Mouse (Mus musculus): ENCODE results near the gene Tssk3. TPM values are rescaled to one million over a fixed set of nuclear protein-coding genes. Genes with fewer than 3 reads are reported as not detected.
"Not testable (repeated sequence)": the region's sequence is repeated elsewhere in the genome, so short reads cannot be mapped to it uniquely, and the experiment has no call there.

Tssk3 gene
- polyA plus RNA-seq, 1 experiment from 2014 or later, result 0.07 TPM

DNA sequence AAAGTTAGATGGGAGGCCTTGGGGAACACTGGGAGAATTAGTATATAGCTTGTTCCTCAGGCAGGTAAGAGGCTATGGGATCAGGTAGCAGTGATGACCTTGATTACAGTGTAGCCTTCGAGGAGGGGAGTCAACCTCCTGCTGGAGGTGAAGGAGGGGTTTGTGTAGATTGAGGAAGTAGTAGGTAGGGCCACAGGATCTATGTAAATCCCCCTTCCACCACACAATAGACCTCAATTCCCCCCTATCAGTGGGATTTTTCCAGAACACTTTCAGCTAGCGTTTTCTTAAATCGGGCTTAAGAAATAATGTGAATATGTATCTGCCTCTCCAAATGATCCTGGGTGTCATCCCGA lies 30.0 kb downstream of the Tssk3 start:
- TF ChIP-seq EP300 (optimal IDR thresholded peaks at IDR 0.05) (no peak), CTCF (IDR thresholded peaks at IDR 0.05; ENCODE audit: low read depth) (no peak)

DNA sequence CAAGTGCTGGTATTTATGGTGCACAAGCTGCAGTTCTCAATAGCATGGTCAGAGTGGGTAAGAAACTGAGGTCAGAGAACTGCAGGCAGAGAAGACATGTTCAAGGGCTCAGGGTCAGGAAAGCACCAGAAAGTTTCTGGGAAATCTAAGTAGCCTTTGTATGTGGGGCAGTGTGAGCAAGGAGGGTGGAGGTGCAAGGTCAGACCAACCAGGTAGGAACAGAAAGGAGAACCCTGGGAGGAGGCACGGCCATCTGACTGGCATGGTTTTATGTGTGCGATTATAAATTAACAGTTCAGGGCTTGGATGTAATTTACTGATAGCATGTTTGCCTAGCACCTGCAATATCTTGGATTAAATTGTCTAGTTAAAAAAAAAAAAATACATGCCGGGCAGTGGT lies 31.1 kb downstream of the Tssk3 start:
- Histone ChIP-seq H3K4me2 (replicated peaks; ENCODE audit: low read depth) (no peak overlapping the region), H3K36me3 (ENCODE audit: control insufficient read depth, insufficient read depth, low read length) (no peaks in the 10 kb centered on the region), H3K9me3 (ENCODE audit: control insufficient read depth, low read length) (no peaks in the 10 kb centered on the region), H3K9ac (ENCODE audit: low read length) (no peak overlapping the region), H3K27ac (replicated peaks) (no peak overlapping the region), H3K4me3 (ENCODE audit: low read depth, low read length) (no peak overlapping the region), H3K27me3 (ENCODE audit: control insufficient read depth, insufficient read depth, low read length) (no peaks in the 10 kb centered on the region), H3K4me1 (replicated peaks; ENCODE audit: control insufficient read depth, insufficient read depth) (peaks cover 3% of the 10 kb centered on the region; the same call in 1 of the 2 replicates)
- no peak for TF ChIP-seq CTCF (IDR thresholded peaks at IDR 0.05; ENCODE audit: low read depth)
- DNase-seq (ENCODE audit: low spot score) (no peak), ATAC-seq (ENCODE audit: low FRiP score, low TSS enrichment) (no peak)
- 68% methylated on average over 3 of the region's 3 CpGs for WGBS

More for the DNA sequence above, 30.0 kb downstream of the Tssk3 start:
- DNase-seq (ENCODE audit: low spot score) (no peak), ATAC-seq (ENCODE audit: low FRiP score, low TSS enrichment) (no peak)
- H3K36me3 ChIP-seq (ENCODE audit: control insufficient read depth, insufficient read depth, low read length), result peaks cover 7% of the 10 kb centered on the region; the same call in 1 of the 2 replicates
- H3K4me3 ChIP-seq (ENCODE audit: low read depth, low read length), result peak overlapping the region; percentile 34
- H3K4me2 ChIP-seq (replicated peaks; ENCODE audit: low read depth), result peak overlapping the region; percentile 55
- H3K9ac ChIP-seq (ENCODE audit: low read length), result peak overlapping the region; percentile 55
- H3K9me3 ChIP-seq (ENCODE audit: control insufficient read depth, low read length), result no peaks in the 10 kb centered on the region
- 0% methylated on average over 4 of the region's 4 CpGs for WGBS
- H3K27me3 ChIP-seq (ENCODE audit: control insufficient read depth, insufficient read depth, low read length), result no peaks in the 10 kb centered on the region
- H3K4me1 ChIP-seq (replicated peaks; ENCODE audit: control insufficient read depth, insufficient read depth), result peaks cover 3% of the 10 kb centered on the region; the same call in 1 of the 2 replicates
- peak overlapping the region; percentile 85 for H3K27ac ChIP-seq (replicated peaks)

GRCm38 (mm10) chr4:129457311-129457710 lies 33.5 kb downstream of the Tssk3 start:
- not testable (repeated sequence) for ATAC-seq (ENCODE audit: low FRiP score, low TSS enrichment); H3K9me3 ChIP-seq (ENCODE audit: control insufficient read depth, low read length); H3K36me3 ChIP-seq (ENCODE audit: control insufficient read depth, insufficient read depth, low read length); H3K4me2 ChIP-seq (replicated peaks; ENCODE audit: low read depth); H3K27me3 ChIP-seq (ENCODE audit: control insufficient read depth, insufficient read depth, low read length); H3K27ac ChIP-seq (replicated peaks); DNase-seq (ENCODE audit: low spot score); H3K9ac ChIP-seq (ENCODE audit: low read length); H3K4me3 ChIP-seq (ENCODE audit: low read depth, low read length); H3K4me1 ChIP-seq (replicated peaks; ENCODE audit: control insufficient read depth, insufficient read depth)
- 75% methylated on average over 2 of the region's 2 CpGs for WGBS

GRCm38 (mm10) chr4:129456126-129456525 lies 34.7 kb downstream of the Tssk3 start:
- Histone ChIP-seq H3K9me3 (ENCODE audit: control insufficient read depth, low read length) (no peaks in the 10 kb centered on the region), H3K4me3 (ENCODE audit: low read depth, low read length) (no peak overlapping the region), H3K4me1 (replicated peaks; ENCODE audit: control insufficient read depth, insufficient read depth) (no peaks in the 10 kb centered on the region), H3K27ac (replicated peaks) (no peak overlapping the region), H3K4me2 (replicated peaks; ENCODE audit: low read depth) (no peak overlapping the region), H3K27me3 (ENCODE audit: control insufficient read depth, insufficient read depth, low read length) (no peaks in the 10 kb centered on the region), H3K36me3 (ENCODE audit: control insufficient read depth, insufficient read depth, low read length) (no peaks in the 10 kb centered on the region), H3K9ac (ENCODE audit: low read length) (no peak overlapping the region)
- TF ChIP-seq CTCF (IDR thresholded peaks at IDR 0.05; ENCODE audit: low read depth) (no peak), EP300 (optimal IDR thresholded peaks at IDR 0.05) (no peak)
- WGBS, result 37% methylated on average over 5 of the region's 5 CpGs
- DNase-seq (ENCODE audit: low spot score) (no peak), ATAC-seq (ENCODE audit: low FRiP score, low TSS enrichment) (no peak)

GRCm38 (mm10) chr4:129455265-129455664 lies 35.6 kb downstream of the Tssk3 start:
- 1% methylated on average over 5 of the region's 5 CpGs for WGBS
- H3K27me3 ChIP-seq (ENCODE audit: control insufficient read depth, insufficient read depth, low read length), result no peaks in the 10 kb centered on the region
- ATAC-seq (ENCODE audit: low FRiP score, low TSS enrichment) (peak; percentile 68), DNase-seq (ENCODE audit: low spot score) (peak; percentile 52)
- TF ChIP-seq CTCF (IDR thresholded peaks at IDR 0.05; ENCODE audit: low read depth) (peak; percentile 99), EP300 (optimal IDR thresholded peaks at IDR 0.05) (no peak)
- no peak overlapping the region for H3K4me2 ChIP-seq (replicated peaks; ENCODE audit: low read depth)
- no peaks in the 10 kb centered on the region for H3K36me3 ChIP-seq (ENCODE audit: control insufficient read depth, insufficient read depth, low read length)
- no peak overlapping the region for H3K4me3 ChIP-seq (ENCODE audit: low read depth, low read length)
- no peaks in the 10 kb centered on the region for H3K4me1 ChIP-seq (replicated peaks; ENCODE audit: control insufficient read depth, insufficient read depth)
- H3K9me3 ChIP-seq (ENCODE audit: control insufficient read depth, low read length), result no peaks in the 10 kb centered on the region
- no peak overlapping the region for H3K27ac ChIP-seq (replicated peaks)
- H3K9ac ChIP-seq (ENCODE audit: low read length), result no peak overlapping the region

- Histone ChIP-seq H3K36me3 (ENCODE audit: control insufficient read depth, insufficient read depth, low read length) (no peaks in the 10 kb centered on the region), H3K27ac (replicated peaks) (no peak overlapping the region), H3K9ac (ENCODE audit: low read length) (no peak overlapping the region), H3K4me1 (replicated peaks; ENCODE audit: control insufficient read depth, insufficient read depth) (no peaks in the 10 kb centered on the region), H3K4me3 (ENCODE audit: low read depth, low read length) (no peak overlapping the region), H3K27me3 (ENCODE audit: control insufficient read depth, insufficient read depth, low read length) (no peaks in the 10 kb centered on the region), H3K9me3 (ENCODE audit: control insufficient read depth, low read length) (no peaks in the 10 kb centered on the region), H3K4me2 (replicated peaks; ENCODE audit: low read depth) (no peak overlapping the region)
- WGBS, result 70% methylated on average over 15 of the region's 15 CpGs
- peak; percentile 32 for TF ChIP-seq CTCF (IDR thresholded peaks at IDR 0.05; ENCODE audit: low read depth)
- no peak for TF ChIP-seq EP300 (optimal IDR thresholded peaks at IDR 0.05)
- ATAC-seq (ENCODE audit: low FRiP score, low TSS enrichment) (peak; percentile 85), DNase-seq (ENCODE audit: low spot score) (peak; percentile 65)
Observed at GRCm38 (mm10) chr4:129451471-129452169, 39.2 kb downstream of the Tssk3 start.
